Mouse (Mus musculus) pancreas, adult 10 weeks (tissue): ENCODE measurements around the gene Gm26620. TPM values are rescaled to one million over a fixed set of nuclear protein-coding genes. Genes with fewer than 3 reads are reported as not detected.

Source experiments
- polyA plus RNA-seq: library from polyadenylated mRNA; stranded (reverse); fragments of 350-450 nt; fragmentation: Illumina TruSeq; extraction: RNeasy Lipid Tissue Mini Kit (QIAGEN cat#74804); gene quantifications from one replicate; pipeline ENCODE4 v1.2.3, GENCODE M21; 2015; ENCODE audit warnings: low read depth, low replicate concordance; ENCODE audit not compliant: insufficient read depth

Gene Gm26620
- polyA plus RNA-seq: not detected

DNA sequence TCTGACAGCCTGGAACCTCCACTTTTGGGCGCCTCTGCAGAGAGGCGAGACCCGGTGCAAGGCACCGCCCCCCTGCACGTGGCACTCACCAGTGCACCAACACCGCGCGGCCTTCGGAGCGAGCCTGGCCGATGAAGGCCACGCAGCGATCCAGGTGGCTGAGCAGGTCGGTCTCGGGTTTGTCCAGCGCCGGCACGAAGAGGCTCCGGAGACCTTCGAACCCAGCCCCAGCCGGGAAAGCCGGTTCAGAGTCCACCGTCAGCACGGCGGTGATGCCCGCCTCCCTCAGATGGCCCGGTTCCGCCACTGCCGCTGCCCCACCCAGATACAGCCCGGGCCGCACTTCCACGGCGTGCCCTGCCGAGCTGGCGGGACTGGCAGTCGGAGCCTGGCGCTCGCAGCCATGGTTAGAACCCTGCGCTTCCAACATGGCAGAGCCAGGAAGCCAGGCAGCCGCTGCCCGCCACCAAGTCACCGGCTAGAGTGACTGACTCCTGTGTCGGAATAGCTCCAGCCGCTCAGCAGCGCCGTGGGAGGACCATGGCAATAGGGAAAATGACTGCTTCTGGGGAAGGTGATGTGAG is at the start of gene Gm26620, which contains the start of gene Dusp12:
Gm26620 (plus strand) TSS at position 88 of the 584 bp plus-strand sequence.
Dusp12 (minus strand) TSS at position 563 of the 584 bp plus-strand sequence.

DNA sequence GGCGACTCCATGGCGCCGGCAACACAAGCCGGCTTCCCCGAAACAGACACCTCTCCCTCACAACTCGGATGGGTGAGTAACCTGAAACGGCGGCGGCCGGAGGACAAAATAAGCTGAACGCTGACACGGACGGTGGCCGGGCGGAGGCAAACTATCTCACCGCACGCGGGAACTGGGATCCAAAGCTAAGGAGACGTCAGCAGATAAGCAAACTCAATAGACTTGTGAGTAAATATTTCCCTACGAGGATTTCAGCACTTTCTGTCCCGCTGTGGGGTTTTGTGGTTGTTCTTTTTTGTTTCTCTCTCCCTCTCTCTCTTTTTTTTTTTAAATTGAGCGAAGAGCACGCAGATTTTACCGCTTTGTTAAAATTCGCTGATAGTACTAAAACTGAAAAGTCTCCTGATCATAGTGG is 17.2 kb upstream of the Gm26620 start, which contains the start of gene Atf6:
Atf6 (minus strand) TSS at position 81 of the 415 bp plus-strand sequence.

DNA sequence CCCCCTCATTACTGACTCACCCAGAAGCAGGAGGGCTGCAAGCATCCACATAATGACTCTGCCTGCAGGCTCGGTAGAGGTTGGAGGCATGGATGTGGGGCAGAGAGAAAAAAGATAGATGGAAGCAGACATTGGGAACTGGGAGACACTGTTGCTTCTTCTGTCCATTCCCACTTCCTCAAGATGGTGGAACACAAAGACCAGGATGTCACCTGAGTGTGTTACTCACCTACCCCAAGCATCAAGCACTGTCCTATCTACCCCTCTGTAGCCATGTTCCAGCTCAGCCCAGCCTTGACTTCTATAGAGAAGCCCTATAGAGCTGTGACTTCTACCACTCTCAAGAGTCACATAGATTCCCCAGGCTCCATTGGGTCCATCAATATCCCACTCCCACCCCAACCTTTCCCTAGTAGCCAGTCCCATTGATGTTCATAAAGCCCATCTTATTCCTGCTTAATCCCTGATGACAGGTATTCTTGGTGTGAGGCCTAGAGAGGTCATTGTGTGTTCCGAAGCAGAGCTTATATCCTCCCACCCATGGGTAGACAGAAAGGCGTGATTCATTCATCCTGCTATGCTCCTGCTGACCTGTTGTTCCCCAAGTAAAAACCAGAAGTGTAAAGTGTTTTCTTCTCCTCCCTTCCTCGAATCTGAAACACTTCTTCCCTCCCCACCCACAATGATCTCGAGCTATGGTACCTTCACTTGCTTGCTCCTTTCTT is 28.2 kb downstream of the Gm26620 start, which contains the start of gene Fcrlb:
Fcrlb (minus strand) TSS at position 51 of the 725 bp plus-strand sequence.

DNA sequence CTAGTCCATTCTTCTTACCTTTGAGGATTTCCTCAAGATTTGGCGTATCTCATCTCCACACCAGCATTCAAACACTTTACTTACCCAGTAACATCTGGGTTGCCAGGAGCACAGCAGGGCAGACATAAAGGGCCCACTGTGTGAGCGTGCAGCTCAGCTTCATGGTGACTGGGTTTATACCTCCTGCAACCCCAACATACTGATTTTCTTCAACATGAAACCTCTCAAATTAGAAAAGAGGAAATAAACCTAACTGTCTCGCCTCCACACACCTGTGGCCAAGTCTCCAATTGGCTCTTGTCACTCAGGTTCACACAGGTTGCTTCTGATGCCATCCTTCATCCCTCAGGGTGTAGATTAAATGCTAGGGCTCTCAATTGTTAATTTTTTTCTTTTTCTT is 42.5 kb downstream of the Gm26620 start, which contains the start of gene Fcrla:
Fcrla (minus strand) TSS at position 206 of the 400 bp plus-strand sequence.

Other genes starting within 250 kb of the Gm26620 start
- gene Olfml2b, start 240.5 kb upstream of the Gm26620 start, polyA plus RNA-seq: 4.8 TPM
- gene Atf6, start 17.3 kb upstream of the Gm26620 start, polyA plus RNA-seq: 7.7 TPM
- 8.2 TPM for gene Dusp12, start 475 bp downstream of the Gm26620 start, polyA plus RNA-seq
- gene Fcrlb, start 27.9 kb downstream of the Gm26620 start, polyA plus RNA-seq: not detected
- not detected for gene Fcrla, start 42.5 kb downstream of the Gm26620 start, polyA plus RNA-seq
- 6.6 TPM for gene Fcgr2b, start 91.5 kb downstream of the Gm26620 start, polyA plus RNA-seq
- gene Fcgr4, start 133.9 kb downstream of the Gm26620 start, polyA plus RNA-seq: 0.68 TPM
- gene Fcgr3, start 179.9 kb downstream of the Gm26620 start, polyA plus RNA-seq: 10.0 TPM
- gene Cfap126, start 228.9 kb downstream of the Gm26620 start, polyA plus RNA-seq: 1.6 TPM